Mouse (Mus musculus): ENCODE data around the gene Pym1. TPM values are rescaled to one million over a fixed set of nuclear protein-coding genes. Genes with fewer than 3 reads are reported as not detected.

The Pym1 gene
- total RNA-seq, 1 experiment from 2014 or later = 29.2 TPM

GRCm38 (mm10) chr10:128743235-128743634 lies 4.5 kb upstream of the Pym1 start:
- ATAC-seq (replicated peaks in 1 of 2; ENCODE audit: insufficient read depth in 1 of 2, low FRiP score in 2 of 2, low TSS enrichment in 1 of 2, low read depth in 1 of 2, poor library complexity in 2 of 2, severe bottlenecking in 2 of 2) = peak; percentile 34 to 35; a peak in 2 of 4 replicates

DNA sequence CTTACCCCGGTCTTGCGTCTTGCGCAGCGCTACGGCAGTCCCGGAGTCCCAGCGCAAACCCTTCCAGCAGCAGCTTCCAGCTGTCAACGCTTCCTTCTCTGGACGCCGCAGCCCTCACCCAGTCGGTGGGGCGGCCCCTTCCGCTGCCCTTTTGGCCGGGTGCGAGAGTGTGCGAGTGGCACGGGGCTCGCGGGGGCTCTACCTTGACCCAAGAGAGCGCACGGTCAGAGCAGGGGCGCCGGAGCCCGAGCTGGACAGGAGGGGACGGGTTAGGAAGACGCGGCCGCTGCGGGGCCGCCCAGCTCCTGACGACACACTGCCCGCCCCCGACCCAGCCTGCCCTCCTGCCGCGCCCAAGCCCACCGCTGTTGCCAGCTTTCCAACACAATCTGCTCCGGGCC lies 3.9 kb upstream of the Pym1 start:
- peak in 1 of 2 experiments; percentile 27; a peak in 3 of 4 replicates for ATAC-seq (replicated peaks in 1 of 2; ENCODE audit: insufficient read depth in 1 of 2, low FRiP score in 2 of 2, low TSS enrichment in 1 of 2, low read depth in 1 of 2, poor library complexity in 2 of 2, severe bottlenecking in 2 of 2)

GRCm38 (mm10) chr10:128744211-128744610 lies 3.5 kb upstream of the Pym1 start:
- ATAC-seq (replicated peaks in 1 of 2; ENCODE audit: insufficient read depth in 1 of 2, low FRiP score in 2 of 2, low TSS enrichment in 1 of 2, low read depth in 1 of 2, poor library complexity in 2 of 2, severe bottlenecking in 2 of 2) = no peak

DNA sequence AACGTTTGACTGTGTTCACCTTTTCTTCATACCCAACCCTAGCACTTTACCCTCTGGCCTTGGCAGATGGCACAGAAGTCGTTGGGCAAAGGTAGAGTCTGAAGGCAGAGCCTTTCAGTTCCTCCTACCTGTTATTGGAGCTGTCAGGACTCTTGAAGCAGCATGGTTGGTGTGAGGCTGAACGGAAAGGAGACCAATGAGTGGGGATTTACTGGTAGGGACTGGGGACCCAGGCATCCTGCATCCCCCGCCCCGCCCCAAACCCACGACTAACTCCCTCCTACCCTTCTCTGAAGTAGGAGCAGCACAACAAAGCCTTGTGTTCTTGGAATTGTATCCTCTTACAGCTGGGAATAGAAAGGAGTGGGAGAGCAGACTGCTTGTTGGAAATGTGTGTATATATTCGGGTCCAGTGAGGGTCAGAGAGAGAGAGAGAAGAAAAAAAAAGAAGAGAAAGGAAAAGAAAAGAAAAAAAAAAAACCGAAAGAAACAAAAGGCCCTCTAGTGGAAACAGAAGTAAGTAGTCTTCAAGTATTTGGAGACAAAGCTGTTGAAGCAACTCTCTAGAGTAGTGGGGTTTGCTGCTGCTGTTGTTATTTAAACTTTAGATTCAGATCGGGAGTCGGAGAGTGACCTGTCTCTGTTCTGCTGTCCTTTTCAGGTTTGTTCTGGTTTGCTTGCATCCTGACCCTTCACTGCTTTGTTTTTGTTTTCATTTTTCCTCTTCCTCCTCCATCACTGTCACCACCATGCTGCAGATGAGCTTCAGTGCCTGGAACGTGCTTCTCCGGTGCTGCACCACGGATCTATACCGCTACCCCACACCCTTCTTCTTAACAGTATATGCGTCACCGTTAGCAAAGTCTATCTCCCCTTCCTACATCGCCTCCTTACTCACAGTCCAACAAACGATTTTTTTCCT lies 2.7 kb upstream of the Pym1 start, which contains the start of gene Dgka:
TSS of gene Dgka (minus strand) at position 176 of the 922 bp plus-strand sequence.
- ATAC-seq (replicated peaks in 1 of 2; ENCODE audit: insufficient read depth in 1 of 2, low FRiP score in 2 of 2, low TSS enrichment in 1 of 2, low read depth in 1 of 2, poor library complexity in 2 of 2, severe bottlenecking in 2 of 2) = peak in 1 of 2 experiments; percentile 9; a peak in 1 of 4 replicates

DNA sequence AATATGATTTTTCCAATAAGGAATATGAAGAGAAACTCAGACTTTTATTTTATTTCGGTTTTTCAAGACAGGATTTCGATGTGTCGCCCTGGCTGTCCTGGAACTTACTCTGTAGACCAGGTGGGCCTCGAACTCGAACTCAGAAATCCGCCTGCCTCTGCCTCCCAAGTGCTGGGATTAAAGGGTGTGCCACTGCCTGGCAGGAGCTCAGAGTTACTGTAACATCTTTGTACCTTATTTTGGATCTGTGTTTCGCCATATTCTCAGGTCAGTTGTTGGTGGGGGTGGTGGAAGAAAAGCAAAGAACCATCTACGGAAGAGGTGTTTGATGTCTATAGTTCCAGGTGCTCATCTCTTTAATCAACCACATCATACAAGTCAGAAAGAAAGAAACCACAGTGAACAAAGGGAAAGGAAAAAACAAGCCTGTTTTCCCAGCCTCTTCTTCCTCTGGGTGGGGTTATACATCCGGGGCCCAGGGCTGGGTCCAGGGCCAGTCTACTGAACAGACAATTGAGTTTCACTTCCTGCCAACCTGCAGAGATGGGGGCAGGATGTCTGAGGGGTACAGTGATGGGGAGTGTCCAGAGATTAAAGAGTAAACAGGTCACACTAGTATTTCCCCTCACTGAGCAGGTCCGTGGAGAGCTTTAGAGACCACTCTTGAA lies 1.6 kb upstream of the Pym1 start:
- no peak for ATAC-seq (replicated peaks in 1 of 2; ENCODE audit: insufficient read depth in 1 of 2, low FRiP score in 2 of 2, low TSS enrichment in 1 of 2, low read depth in 1 of 2, poor library complexity in 2 of 2, severe bottlenecking in 2 of 2)

- ATAC-seq (replicated peaks in 1 of 2; ENCODE audit: insufficient read depth in 1 of 2, low FRiP score in 2 of 2, low TSS enrichment in 1 of 2, low read depth in 1 of 2, poor library complexity in 2 of 2, severe bottlenecking in 2 of 2) = peak in 1 of 2 experiments; percentile 2; a peak in 1 of 4 replicates
Observed at GRCm38 (mm10) chr10:128746972-128747645, 580 bp upstream of the Pym1 start.

- peak; percentile 72 for ATAC-seq (replicated peaks in 1 of 2; ENCODE audit: insufficient read depth in 1 of 2, low FRiP score in 2 of 2, low TSS enrichment in 1 of 2, low read depth in 1 of 2, poor library complexity in 2 of 2, severe bottlenecking in 2 of 2)
Observed at GRCm38 (mm10) chr10:128748252-128748864, 669 bp downstream of the Pym1 start.

GRCm38 (mm10) chr10:128772895-128773294 lies 25.2 kb downstream of the Pym1 start:
- ATAC-seq (replicated peaks in 1 of 2; ENCODE audit: insufficient read depth in 1 of 2, low FRiP score in 2 of 2, low TSS enrichment in 1 of 2, low read depth in 1 of 2, poor library complexity in 2 of 2, severe bottlenecking in 2 of 2) = no peak; a peak in 1 of 4 replicates

- peak; percentile 53 to 70; a peak in 3 of 4 replicates for ATAC-seq (replicated peaks in 1 of 2; ENCODE audit: insufficient read depth in 1 of 2, low FRiP score in 2 of 2, low TSS enrichment in 1 of 2, low read depth in 1 of 2, poor library complexity in 2 of 2, severe bottlenecking in 2 of 2)
Observed at GRCm38 (mm10) chr10:128773685-128774084, 26.0 kb downstream of the Pym1 start.

- ATAC-seq (replicated peaks in 1 of 2; ENCODE audit: insufficient read depth in 1 of 2, low FRiP score in 2 of 2, low TSS enrichment in 1 of 2, low read depth in 1 of 2, poor library complexity in 2 of 2, severe bottlenecking in 2 of 2) = no peak
Observed at GRCm38 (mm10) chr10:128778441-128778840, 30.8 kb downstream of the Pym1 start.

GRCm38 (mm10) chr10:128779011-128779795 lies 31.5 kb downstream of the Pym1 start:
- peak; percentile 81 to 93 for ATAC-seq (replicated peaks in 1 of 2; ENCODE audit: insufficient read depth in 1 of 2, low FRiP score in 2 of 2, low TSS enrichment in 1 of 2, low read depth in 1 of 2, poor library complexity in 2 of 2, severe bottlenecking in 2 of 2)

DNA sequence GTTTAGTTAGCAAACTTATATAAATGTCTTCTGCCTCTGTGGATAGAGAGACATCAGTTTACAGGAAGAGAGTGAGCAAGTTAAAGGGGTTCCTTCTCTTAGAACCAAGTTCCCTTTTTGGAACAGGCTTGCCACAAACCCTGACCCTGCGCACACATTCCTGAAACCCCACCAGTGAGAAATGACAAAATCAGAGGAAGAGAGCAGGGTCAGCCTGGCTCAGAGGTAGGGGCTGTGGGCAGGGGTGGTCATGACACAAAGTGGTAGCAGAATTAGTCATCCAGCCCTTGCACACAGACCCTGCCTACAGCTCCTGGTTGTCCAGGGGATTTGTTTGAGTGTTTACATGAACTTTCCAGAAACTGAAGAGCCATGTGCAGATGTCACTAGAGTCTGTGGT lies 32.5 kb downstream of the Pym1 start:
- ATAC-seq (replicated peaks in 1 of 2; ENCODE audit: insufficient read depth in 1 of 2, low FRiP score in 2 of 2, low TSS enrichment in 1 of 2, low read depth in 1 of 2, poor library complexity in 2 of 2, severe bottlenecking in 2 of 2) = peak; percentile 62 to 82

DNA sequence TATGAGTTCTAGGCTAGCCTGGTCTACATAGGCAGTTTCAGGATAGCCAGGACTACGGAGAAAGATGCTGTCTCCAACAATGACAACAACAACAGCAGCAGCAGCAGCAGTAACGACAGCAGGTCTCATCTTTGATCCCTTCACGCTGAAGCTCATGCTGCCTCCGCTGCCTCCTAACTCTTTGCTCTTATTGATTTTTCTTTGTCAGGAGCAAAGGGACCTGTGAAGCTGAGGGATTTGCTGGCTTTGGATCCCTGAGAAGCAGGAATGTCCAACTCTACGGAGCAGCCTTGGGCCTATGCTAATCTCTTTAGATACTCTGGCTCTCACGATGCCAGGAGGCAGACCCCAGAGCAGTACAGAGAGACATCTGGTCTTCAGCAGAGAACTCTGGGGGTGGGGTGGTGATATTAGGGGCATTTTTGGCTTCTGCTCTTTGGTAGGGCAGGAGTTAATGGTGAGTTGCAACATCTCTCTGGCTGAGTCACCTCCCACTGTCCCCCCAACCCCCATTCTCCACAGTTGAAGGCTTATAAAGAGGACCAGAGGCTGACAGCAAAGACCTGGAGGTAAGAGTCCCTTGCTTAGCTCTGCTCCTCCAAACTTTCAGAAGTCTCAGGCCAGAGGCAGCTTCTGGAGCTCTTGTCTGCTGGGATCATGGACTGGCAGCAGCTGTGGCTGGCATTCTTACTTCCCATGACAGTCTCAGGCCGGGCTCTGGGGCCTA lies 42.9 kb downstream of the Pym1 start, which contains the start of gene Mmp19:
TSS of gene Mmp19 (plus strand) at position 513 of the 727 bp plus-strand sequence.
- ATAC-seq (replicated peaks in 1 of 2; ENCODE audit: insufficient read depth in 1 of 2, low FRiP score in 2 of 2, low TSS enrichment in 1 of 2, low read depth in 1 of 2, poor library complexity in 2 of 2, severe bottlenecking in 2 of 2) = no peak

- ATAC-seq (replicated peaks in 1 of 2; ENCODE audit: insufficient read depth in 1 of 2, low FRiP score in 2 of 2, low TSS enrichment in 1 of 2, low read depth in 1 of 2, poor library complexity in 2 of 2, severe bottlenecking in 2 of 2) = no peak
Observed at GRCm38 (mm10) chr10:128792041-128792440, 44.4 kb downstream of the Pym1 start.

DNA sequence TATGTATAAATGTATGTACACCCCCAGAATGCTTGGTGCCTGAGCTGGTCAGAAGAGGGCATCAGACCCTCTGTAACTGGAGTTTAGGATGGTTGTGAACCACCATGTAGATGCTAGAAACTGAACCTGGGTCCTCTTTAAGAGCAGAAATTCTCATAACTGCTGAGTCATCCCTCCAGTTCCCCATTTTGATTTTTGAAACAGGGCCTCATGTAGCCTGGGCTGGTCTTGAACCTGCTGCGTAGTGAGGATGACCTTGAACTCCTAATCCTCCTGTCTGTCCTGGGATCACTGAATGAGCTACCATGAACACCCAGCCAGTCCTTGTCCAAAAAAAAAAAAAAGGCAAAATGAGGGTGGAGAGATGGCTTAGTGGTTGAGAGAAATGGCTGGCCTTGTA lies 45.6 kb downstream of the Pym1 start:
- no peak for ATAC-seq (replicated peaks in 1 of 2; ENCODE audit: insufficient read depth in 1 of 2, low FRiP score in 2 of 2, low TSS enrichment in 1 of 2, low read depth in 1 of 2, poor library complexity in 2 of 2, severe bottlenecking in 2 of 2)

DNA sequence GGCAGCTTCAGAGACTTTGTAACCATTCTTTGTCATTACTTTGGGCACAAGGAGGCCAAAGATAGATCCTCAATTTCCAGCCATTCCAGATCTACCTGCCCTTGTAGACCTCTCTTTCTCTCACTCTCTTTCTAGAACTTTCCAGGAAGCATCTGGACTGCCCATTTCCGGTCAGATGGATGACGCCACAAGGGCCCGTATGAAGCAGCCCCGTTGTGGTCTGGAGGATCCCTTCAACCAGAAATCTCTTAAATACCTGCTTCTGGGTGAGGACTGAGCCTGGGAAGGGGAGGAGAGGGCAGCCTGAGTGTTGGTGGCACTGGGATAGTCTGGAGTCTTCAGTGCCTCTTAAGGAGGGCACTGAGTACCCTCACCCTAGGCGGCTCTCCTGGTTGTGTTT lies 46.7 kb downstream of the Pym1 start:
- ATAC-seq (replicated peaks in 1 of 2; ENCODE audit: insufficient read depth in 1 of 2, low FRiP score in 2 of 2, low TSS enrichment in 1 of 2, low read depth in 1 of 2, poor library complexity in 2 of 2, severe bottlenecking in 2 of 2) = peak in 1 of 2 experiments; percentile 34; a peak in 1 of 4 replicates

Measured in hematopoietic stem cell, adult 5-6 weeks (primary cell).